Mouse (Mus musculus) hindlimb bud, embryonic 11.5 days (tissue): ENCODE results near the gene Hk3.

Experiments
- DNase-seq: peaks from one replicate; pipeline ENCODE4 v3.0.0-alpha.2; 2012; ENCODE audit warnings: low read depth, low spot score; ENCODE audit errors: extremely low spot score

Hk3 gene

GRCm38 (mm10) chr13:55021194-55021779 lies at the start of gene Hk3:
Gene Hk3, minus strand, starts transcription at chr13:55021385.
- DNase-seq, result no peak

DNA sequence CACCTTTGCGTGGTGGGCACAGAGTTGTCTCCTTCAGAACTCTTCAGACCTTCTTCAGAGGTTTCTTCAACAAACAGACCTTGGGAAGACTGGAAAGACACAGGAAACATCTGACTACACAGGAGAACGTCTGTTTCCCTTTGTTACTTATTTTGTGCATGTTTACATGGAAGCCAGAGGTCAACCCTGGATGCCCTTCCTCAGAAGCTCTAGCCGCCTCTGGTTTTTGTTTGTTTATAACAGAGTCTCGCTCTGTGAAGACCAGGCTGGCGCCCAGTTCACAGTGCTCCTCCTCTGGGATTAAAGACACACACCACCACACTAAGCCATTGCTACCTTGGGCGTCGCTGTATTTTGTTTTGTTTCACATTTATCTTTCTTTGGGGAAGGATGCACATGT lies 48.5 kb upstream of the Hk3 start:
- no peak for DNase-seq

- DNase-seq, result no peak
These were observed 42.1 kb upstream of the Hk3 start for GRCm38 (mm10) chr13:55063276-55063675.

DNA sequence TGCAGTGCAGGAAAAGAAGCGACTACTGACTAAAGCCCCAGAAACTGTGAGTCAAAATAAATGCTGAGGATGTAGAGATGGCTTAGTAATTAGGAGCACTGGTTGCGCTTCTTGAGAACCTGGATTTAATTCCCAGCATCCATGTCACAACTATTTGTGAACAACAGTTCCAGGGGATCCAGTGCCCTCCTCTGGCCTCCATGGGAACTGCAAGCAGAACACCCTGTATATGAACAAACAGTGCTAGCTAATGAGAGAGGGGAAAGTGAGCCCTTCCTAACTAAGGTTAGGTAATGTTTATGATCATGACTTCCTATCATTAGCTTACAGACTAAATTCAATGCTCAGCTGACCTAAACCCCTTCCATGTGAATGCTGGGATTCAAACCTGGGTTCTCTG lies 36.9 kb upstream of the Hk3 start:
- DNase-seq, result peak; percentile 1

DNA sequence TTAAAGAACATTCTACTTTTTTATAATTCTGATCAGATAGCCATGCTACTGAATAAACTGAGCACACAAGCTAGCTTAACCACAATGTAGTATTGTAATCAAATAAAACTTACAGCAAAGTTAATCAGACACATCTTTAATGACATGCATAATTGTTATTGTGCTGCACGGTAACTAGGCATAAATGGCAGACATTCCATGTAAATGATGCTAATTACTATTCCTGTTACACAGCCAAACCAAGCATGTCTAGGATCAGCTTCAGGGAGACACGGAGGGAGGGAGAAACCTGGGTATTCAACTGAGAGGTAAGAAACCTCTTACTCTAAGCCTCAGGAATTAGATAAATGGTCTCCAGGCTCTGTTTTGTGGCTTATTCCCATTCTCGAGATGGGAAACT lies 26.5 kb upstream of the Hk3 start:
- no peak for DNase-seq

GRCm38 (mm10) chr13:55040016-55040415 lies 18.8 kb upstream of the Hk3 start:
- DNase-seq, result no peak

DNA sequence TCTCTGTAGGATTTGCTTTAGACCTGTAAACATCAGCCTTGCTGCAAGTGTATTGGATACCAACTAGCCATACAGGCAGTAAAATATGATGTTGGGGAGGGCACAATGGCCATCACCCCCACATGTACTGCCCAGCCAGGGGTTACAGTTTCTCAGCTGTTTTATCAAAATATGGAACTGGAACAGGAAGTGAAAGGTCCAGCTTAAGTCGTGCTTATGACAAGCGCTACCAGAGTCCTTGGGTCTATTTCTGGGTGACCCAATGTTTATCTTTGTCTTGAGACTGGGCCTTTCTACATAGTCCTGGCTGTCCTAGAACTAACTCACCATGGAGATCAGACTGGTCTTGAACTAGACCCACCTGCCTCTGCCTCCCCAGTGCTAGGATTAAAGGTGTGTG lies 3.0 kb upstream of the Hk3 start:
- no peak for DNase-seq

GRCm38 (mm10) chr13:55022715-55023114 lies 1.5 kb upstream of the Hk3 start:
- DNase-seq, result no peak

DNA sequence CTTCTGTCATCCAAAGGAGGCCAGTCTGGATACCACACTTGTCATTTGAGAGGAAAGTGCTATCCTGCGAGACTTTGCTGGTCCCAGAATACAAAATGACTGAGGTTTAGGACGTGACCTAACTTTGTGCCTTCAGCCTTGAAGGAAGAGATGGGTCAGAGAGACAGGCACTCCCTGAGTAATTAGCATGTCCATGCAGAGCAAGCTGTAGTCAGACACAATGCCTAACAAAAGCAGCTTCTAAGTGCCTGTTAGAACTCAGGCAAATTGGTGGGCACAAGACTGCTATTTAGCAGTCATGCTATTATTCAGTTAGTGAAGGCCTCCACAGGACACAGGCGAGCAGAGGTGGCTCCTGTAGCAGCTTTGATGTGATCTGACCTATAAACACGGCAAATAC lies 1.1 kb upstream of the Hk3 start:
- DNase-seq, result no peak

- no peak for DNase-seq
These were observed 1.1 kb downstream of the Hk3 start for GRCm38 (mm10) chr13:55020051-55020450.

DNA sequence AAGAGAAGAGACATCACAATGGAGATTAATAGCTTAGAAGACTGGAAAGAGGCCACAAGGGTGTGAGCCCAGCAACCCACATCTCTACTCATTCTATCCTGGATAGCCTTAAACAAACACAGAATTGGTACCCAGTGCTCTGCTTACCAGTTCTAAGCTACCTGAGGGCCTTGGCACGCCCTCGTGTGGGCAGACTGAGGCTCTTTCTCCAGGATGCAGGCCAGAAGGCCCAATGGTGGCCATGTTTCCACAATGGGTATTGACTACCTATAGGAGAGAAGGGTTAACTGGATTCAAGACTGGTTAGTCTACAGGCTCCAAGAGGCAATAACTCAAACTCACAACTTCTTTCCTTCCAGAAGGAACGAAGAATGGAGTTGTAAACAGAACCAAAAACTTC lies 2.0 kb downstream of the Hk3 start:
- DNase-seq, result no peak

DNA sequence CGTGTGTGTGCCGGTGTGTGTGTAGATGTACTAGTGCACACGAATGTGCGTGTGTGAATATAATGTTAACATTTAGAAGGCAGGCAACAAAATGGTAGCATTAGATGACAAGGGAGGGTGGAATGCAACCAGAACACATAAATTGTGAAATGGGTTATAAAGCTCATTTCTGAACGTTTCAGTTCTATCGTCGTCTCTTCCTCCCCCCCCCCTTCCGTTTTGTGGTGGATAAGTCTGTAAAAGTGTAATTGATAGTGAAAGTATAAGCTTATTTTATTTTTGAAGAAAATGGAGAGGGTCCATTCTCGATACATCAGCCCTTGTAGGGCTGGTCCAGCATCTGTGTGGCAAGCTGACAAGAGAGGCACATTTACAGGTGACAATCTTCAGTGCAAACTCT lies 2.5 kb downstream of the Hk3 start:
- DNase-seq, result no peak

DNA sequence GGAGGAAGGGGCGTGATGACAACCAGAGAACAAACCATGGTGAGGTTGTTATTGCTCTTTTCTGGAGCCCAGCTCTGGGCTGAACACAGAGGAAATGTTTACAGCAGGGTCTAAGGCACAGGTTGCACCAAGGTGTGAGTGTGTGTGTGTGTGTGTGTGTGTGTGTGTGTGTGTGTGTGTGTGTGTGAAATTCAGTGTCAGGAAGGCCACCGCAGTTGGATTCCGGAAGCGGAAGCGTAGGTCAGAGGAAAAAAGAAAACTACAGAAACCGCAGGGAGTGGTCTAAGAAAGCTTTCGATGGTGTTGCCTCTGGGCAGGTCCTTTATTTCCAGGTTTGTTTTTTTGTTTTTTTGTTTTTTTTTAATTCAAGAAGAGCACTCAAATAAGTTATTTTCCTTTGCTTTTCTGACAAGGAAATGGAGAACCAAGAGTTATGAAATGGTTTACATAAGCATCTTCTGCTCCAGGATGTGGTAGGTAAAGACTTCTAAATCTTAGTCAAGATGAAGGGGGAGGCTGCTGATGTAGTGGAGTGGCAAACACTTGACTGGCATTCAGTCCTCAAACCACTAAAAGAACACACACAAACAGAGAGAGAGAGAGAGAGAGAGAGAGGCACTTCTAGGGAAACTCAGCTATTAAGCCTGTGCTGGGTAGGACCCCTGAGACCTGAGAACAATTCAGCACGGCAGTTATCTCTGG lies 3.1 kb downstream of the Hk3 start:
- no peak for DNase-seq

- no peak for DNase-seq
These were observed 3.9 kb downstream of the Hk3 start for GRCm38 (mm10) chr13:55017154-55017897.

GRCm38 (mm10) chr13:55014451-55014850 lies 6.7 kb downstream of the Hk3 start:
- no peak for DNase-seq

DNA sequence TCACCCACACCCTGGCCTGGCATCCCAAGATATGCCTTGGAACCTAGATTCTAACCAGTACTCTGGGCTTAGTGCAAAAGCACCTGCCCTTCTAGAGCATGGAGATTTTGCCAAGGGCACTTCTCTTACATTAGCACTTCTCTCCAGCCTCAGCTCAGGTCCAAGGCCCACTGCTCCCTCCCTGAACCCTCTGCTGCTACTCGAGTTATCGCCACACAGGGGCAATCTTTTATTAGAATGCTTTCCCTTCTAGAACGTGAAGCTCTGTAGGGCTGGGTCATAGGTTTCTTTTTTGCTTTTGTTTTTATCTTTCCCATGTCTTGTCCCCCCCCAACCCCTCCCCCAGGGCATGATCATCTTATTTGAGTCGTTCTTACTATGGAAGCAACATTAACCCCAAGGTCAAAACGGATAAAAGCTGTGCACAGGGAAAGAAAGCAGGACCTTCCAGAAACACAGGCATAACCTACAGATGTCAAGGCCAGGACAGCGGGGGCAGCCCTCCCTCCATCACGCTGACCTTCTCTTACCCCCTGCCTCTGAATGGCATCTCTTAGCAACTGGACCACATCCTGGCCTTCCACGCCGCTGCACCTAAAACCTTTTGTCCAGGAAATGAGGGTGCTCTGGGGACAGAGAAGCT lies 7.4 kb downstream of the Hk3 start:
- DNase-seq, result no peak

- DNase-seq, result no peak
These were observed 9.2 kb downstream of the Hk3 start for GRCm38 (mm10) chr13:55011981-55012478.

- no peak for DNase-seq
These were observed 10.1 kb downstream of the Hk3 start for GRCm38 (mm10) chr13:55011103-55011502.

DNA sequence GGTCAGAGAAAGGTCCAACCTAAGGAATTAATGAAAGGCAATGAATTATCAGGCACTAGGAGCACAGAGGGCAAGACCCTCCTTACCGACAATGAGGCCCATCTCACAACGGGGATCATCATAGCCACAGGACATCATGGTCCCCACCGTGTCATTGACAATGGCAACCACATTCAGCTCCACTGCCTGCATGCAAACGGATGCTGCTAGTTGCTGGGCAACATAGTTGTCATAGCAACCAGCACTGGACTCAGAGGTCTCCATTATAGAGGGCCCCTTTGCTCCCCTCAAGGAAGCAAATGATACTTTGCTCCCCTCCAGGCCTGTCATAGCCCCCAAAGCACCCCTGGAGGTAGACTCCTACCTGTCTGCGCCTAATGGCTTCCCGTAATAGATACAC lies 12.6 kb downstream of the Hk3 start:
- no peak for DNase-seq

DNA sequence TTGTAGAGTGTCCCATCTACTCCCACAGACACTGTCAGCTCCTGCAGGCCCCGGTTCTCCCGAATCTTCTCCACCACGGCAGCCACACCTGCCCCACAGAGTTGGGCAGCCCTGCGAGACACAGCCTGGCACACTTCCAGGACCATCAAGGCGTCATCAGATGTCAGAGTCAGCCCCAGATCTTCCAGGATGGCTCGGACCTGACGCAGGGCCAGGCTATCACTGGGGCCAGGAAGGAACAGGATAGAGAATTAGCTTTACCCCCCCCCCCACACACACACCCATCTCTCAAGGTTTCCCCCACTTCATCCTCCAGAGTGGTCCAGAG lies 14.8 kb downstream of the Hk3 start:
- no peak for DNase-seq

DNA sequence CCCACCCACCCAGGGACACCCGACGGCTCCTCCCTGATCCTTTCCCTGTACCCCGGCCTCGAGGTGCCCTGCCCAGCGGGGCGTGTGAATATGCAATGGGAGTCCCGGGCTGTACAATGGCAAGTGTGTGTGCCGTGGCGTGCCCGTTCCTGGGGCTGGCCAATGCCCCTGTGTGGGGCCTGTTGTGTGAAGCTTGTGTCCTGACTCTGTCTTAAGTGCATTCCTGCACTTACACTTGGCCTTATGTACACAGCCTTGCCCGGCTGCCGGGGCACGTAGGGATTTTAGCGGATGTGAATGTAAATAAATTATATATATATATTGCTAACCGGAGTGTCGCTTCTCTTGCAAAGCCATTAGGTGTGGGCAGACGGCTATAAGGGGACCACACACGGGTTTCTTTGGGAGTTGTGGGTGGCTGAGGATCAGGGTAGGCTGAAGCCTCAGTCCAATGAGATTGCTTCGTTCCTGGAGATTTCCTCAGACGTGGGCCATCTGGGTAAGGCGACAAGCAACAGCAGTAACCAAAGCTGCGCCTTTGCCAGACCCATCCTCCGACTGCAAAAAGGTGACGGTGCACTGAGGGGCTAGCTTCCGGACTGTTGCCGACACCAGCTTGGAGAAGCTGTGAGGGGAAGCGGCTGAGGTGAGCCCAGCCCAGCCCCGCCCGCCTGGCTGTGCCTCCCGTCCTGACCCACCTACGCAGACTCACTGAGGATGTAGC lies 15.3 kb downstream of the Hk3 start:
- DNase-seq, result no peak
